Mouse (Mus musculus): Measurements from ENCODE around the gene Ywhag.
A peak's percentile ranks its signal among the peaks of the same experiment; 100 is the strongest.

Gene Ywhag

DNA sequence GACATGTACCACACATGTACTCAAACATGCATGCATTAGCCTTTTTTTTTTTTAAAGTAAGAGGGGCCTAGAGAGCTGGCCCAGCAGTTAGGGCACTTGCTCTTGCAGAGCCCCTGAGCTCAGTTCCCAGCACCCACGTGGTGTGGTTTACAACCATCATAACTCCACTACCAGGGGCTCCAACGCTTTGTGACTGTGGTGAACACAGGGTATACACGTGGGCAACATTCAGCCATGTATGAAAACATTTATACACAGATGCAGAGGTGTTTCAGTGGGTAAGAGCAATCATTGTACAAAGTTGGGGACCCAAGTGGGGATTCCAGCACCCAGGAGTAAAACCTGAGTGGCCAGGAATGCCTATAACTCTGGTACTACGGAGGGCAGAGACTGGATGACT, 24.0 kb upstream of the Ywhag start:
- Histone ChIP-seq H3K9me3 (ENCODE audit: low read length) (peaks cover 5% of the 10 kb centered on the region; the same call in 1 of the 2 replicates), H3K4me1 (replicated peaks; ENCODE audit: low read depth, low read length) (peaks cover 75% of the 10 kb centered on the region), H3K27me3 (ENCODE audit: insufficient read depth, low read length) (no peaks in the 10 kb centered on the region), H3K36me3 (ENCODE audit: insufficient read depth, low read length) (peaks cover 12% of the 10 kb centered on the region), H3K4me3 (replicated peaks; ENCODE audit: low read length) (peak overlapping the region; percentile 27)
- no peak for TF ChIP-seq NANOG (IDR thresholded peaks at IDR 0.05; ENCODE audit: borderline replicate concordance, low read length)

DNA sequence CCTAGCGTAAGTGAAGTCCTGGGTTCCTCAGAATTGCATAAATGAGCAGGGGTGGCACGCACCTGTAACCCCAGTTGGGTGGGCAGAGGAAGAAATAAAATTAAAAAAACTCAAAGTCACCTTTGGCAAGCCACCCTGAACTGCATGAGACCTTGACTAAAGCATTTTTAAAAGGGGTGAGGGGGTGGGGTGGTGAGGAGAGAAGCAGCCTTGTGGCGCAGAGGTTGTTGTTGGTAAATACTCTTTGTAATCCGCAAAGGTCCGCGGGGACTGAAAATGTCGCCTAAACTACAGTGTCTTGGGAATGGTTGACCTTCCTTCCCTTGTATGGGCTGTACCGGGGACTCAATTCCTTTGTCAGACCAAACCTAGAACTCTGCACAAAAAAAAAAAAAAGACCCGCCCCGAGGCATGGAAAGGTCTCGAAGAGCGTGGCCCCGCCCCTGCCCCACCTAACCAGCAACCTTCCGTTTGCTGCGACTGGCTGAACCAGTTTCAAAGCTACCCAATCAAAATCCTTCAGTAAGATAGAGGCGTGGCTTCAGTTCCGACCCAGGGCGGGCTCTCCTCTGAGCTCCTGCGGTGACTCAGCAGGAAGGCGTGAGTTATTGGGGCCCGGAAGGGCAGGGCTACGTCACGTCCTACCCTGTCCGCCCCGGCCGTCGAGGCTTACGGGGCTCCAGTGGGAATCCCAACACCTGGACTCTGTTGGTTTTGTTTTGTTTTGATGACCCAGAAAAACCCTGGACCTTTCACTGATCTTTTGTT, 23.0 kb upstream of the Ywhag start:
- Histone ChIP-seq H3K36me3 (ENCODE audit: insufficient read depth, low read length) (peaks cover 12% of the 10 kb centered on the region), H3K4me1 (replicated peaks; ENCODE audit: low read depth, low read length) (peaks cover 79% of the 10 kb centered on the region), H3K27me3 (ENCODE audit: insufficient read depth, low read length) (no peaks in the 10 kb centered on the region), H3K4me3 (replicated peaks; ENCODE audit: low read length) (peak overlapping the region; percentile 49), H3K9me3 (ENCODE audit: low read length) (peaks cover 5% of the 10 kb centered on the region; the same call in 1 of the 2 replicates)
- TF ChIP-seq CTCF (conservative IDR thresholded peaks at IDR 0.05; ENCODE audit: low read length) (no peak), POU5F1 (IDR thresholded peaks at IDR 0.05; ENCODE audit: borderline replicate concordance, low read length) (no peak), NANOG (IDR thresholded peaks at IDR 0.05; ENCODE audit: borderline replicate concordance, low read length) (no peak)

DNA sequence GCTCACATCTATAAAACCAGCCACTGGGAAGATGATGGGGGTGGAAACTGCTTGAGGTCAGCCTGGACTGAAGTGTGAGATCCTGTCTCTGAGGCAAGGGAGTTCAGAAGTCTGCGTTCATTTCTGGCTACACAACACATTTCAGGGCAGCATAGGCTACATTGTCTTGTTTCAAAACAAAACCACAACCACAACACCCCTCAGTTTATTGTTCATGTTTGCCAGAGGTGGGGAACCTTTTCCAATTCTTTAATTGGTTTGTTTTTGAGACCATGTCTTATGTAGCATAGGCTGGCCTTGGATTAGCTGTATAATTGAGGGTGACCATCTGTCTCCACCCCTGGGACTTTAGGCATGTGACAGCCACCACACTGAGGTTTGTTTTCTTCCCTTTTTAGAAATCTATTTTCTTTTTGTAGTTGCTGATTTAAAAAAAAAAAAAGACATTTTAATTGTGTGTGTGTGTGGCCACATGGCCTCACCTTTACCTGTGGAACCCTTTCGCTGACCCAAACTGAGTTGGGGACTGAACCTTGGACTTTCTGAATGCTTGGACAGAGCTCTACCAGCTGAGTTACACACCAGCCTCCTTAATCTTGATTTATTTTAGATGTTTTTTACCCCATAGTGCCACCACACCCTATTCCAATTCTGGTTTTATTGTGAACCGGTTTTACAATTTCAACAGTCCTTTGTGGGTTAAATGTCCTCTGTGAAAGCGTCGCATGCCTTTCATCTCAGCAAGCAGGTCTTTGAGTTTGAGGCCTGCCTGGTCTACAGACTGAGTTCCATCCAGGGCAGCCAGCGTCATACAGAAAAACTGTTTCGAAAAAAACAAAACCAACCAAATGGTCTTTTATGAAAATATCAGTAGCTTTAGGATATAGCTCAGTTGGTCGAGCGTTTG, 22.1 kb upstream of the Ywhag start:
- Histone ChIP-seq H3K36me3 (ENCODE audit: insufficient read depth, low read length) (peaks cover 12% of the 10 kb centered on the region), H3K27me3 (ENCODE audit: insufficient read depth, low read length) (no peaks in the 10 kb centered on the region), H3K4me1 (replicated peaks; ENCODE audit: low read depth, low read length) (peaks cover 77% of the 10 kb centered on the region), H3K4me3 (replicated peaks; ENCODE audit: low read length) (peak overlapping the region; percentile 49; the same call in 1 of the 2 replicates), H3K9me3 (ENCODE audit: low read length) (peaks cover 5% of the 10 kb centered on the region; the same call in 1 of the 2 replicates)
- no peak for TF ChIP-seq NANOG (IDR thresholded peaks at IDR 0.05; ENCODE audit: borderline replicate concordance, low read length)
- no peak for TF ChIP-seq CTCF (conservative IDR thresholded peaks at IDR 0.05; ENCODE audit: low read length)
- TF ChIP-seq POU5F1 (IDR thresholded peaks at IDR 0.05; ENCODE audit: borderline replicate concordance, low read length): no peak

DNA sequence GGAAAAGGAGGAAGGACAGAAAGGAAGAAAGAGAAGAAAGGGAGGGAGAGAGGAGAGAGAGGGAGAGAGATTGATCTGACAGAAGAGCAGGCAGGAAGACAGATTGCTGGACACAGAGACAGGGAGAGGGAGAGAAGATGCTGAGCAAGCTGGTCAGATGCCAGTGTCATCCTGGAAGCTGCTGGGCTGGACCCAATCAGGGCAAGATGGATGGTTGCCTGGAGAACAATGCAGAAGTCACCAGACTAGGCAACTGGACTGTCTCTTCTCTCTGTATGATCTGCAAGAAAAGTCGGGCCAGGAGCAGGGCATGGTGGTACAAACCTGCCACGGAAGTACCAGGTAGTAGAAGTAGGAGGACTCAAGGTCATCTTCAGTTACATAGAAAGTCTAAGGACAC, 18.4 kb upstream of the Ywhag start:
- H3K27me3 ChIP-seq (ENCODE audit: insufficient read depth, low read length): no peaks in the 10 kb centered on the region
- no peaks in the 10 kb centered on the region for H3K36me3 ChIP-seq (ENCODE audit: insufficient read depth, low read length)
- no peak overlapping the region for H3K4me3 ChIP-seq (replicated peaks; ENCODE audit: low read length)
- H3K4me1 ChIP-seq (replicated peaks; ENCODE audit: low read depth, low read length): peaks cover 45% of the 10 kb centered on the region
- no peak for TF ChIP-seq NANOG (IDR thresholded peaks at IDR 0.05; ENCODE audit: borderline replicate concordance, low read length)
- no peak for TF ChIP-seq POU5F1 (IDR thresholded peaks at IDR 0.05; ENCODE audit: borderline replicate concordance, low read length)
- no peak for TF ChIP-seq CTCF (conservative IDR thresholded peaks at IDR 0.05; ENCODE audit: low read length)
- H3K9me3 ChIP-seq (ENCODE audit: low read length): peaks cover 14% of the 10 kb centered on the region

DNA sequence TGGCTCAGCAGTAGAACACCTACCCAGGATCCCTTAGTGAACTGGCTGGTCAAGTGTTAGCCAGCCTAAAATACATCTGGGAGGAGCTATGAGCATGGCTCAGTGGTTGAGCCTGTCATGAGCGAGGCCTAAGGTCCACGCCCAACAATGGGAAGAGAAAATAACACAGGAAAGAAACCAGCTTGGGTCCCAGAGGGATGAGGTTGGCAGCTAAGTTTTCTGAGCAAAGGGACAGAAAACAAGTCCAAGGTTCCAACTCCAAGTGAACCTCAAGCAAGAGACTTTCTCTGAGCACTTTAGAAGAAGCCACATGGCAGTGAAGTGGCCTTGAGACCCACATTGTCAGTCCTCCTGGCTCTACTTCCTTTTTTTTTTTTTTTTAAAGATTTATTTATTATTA, 17.2 kb upstream of the Ywhag start:
- Histone ChIP-seq H3K9me3 (ENCODE audit: low read length) (peaks cover 14% of the 10 kb centered on the region), H3K27me3 (ENCODE audit: insufficient read depth, low read length) (no peaks in the 10 kb centered on the region), H3K4me1 (replicated peaks; ENCODE audit: low read depth, low read length) (peaks cover 45% of the 10 kb centered on the region), H3K4me3 (replicated peaks; ENCODE audit: low read length) (no peak overlapping the region), H3K36me3 (ENCODE audit: insufficient read depth, low read length) (no peaks in the 10 kb centered on the region)
- no peak for TF ChIP-seq POU5F1 (IDR thresholded peaks at IDR 0.05; ENCODE audit: borderline replicate concordance, low read length)
- no peak for TF ChIP-seq CTCF (conservative IDR thresholded peaks at IDR 0.05; ENCODE audit: low read length)
- no peak for TF ChIP-seq NANOG (IDR thresholded peaks at IDR 0.05; ENCODE audit: borderline replicate concordance, low read length)

DNA sequence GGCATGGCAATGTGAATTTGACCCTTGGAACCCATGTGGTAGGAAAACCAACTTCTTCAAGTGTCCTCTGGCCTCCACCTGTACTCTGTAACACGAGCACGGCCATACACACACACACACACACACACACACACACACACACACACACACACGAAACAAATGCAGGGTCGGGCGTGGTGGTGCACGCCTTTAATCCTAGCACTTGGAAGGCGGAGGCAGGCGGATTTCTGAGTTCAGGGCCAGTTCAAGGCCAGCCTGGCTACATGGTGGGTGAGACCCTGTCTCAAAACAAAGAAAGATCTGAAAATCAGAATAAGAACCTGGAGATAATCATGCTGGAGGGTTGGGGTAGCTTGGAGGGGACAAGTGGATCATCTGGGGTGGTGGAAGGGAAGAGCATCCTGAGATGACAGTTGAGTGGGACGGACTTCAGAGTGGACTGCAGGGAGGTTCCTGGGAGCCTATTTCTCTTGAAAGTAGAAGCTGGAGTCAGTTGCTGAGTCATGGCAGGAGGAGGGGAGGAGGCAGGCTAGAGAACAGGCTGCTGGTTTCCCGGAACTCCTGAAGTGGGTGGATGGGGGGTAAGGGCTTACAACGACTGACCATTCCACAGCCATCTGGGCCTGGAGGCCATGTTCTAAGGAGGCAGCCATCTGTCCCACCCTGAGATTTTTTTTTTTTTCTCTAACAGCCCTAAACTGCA, 16.4 kb upstream of the Ywhag start:
- Histone ChIP-seq H3K36me3 (ENCODE audit: insufficient read depth, low read length) (no peaks in the 10 kb centered on the region), H3K27me3 (ENCODE audit: insufficient read depth, low read length) (no peaks in the 10 kb centered on the region), H3K4me3 (replicated peaks; ENCODE audit: low read length) (no peak overlapping the region), H3K4me1 (replicated peaks; ENCODE audit: low read depth, low read length) (peaks cover 45% of the 10 kb centered on the region), H3K9me3 (ENCODE audit: low read length) (peaks cover 14% of the 10 kb centered on the region)
- TF ChIP-seq POU5F1 (IDR thresholded peaks at IDR 0.05; ENCODE audit: borderline replicate concordance, low read length) (no peak), CTCF (conservative IDR thresholded peaks at IDR 0.05; ENCODE audit: low read length) (no peak), NANOG (IDR thresholded peaks at IDR 0.05; ENCODE audit: borderline replicate concordance, low read length) (no peak)

DNA sequence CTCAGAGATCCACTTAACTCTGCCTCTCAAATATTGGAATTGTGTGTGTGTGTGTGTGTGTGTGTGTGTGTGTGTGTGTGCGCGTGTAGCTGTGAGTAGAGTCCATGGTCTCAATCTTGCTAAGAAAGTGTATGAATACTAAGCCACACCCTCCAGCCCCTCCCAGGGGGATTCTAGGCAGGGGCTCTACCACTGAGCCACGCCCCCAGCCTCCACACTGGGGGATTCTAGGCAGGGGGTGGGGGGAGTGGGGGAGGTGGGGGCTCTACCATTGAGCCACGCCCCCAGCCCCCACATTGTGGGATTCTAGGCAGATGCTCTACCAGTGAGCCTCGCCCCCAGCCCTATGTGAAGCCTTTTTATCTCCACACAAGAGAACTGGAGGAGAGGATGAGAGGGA, 12.2 kb upstream of the Ywhag start:
- TF ChIP-seq CTCF (conservative IDR thresholded peaks at IDR 0.05; ENCODE audit: low read length): no peak
- no peak for TF ChIP-seq POU5F1 (IDR thresholded peaks at IDR 0.05; ENCODE audit: borderline replicate concordance, low read length)
- no peak for TF ChIP-seq NANOG (IDR thresholded peaks at IDR 0.05; ENCODE audit: borderline replicate concordance, low read length)
- peaks cover 54% of the 10 kb centered on the region for H3K4me1 ChIP-seq (replicated peaks; ENCODE audit: low read depth, low read length)
- H3K36me3 ChIP-seq (ENCODE audit: insufficient read depth, low read length): no peaks in the 10 kb centered on the region
- H3K4me3 ChIP-seq (replicated peaks; ENCODE audit: low read length): no peak overlapping the region
- peaks cover 14% of the 10 kb centered on the region for H3K9me3 ChIP-seq (ENCODE audit: low read length)
- H3K27me3 ChIP-seq (ENCODE audit: insufficient read depth, low read length): no peaks in the 10 kb centered on the region

DNA sequence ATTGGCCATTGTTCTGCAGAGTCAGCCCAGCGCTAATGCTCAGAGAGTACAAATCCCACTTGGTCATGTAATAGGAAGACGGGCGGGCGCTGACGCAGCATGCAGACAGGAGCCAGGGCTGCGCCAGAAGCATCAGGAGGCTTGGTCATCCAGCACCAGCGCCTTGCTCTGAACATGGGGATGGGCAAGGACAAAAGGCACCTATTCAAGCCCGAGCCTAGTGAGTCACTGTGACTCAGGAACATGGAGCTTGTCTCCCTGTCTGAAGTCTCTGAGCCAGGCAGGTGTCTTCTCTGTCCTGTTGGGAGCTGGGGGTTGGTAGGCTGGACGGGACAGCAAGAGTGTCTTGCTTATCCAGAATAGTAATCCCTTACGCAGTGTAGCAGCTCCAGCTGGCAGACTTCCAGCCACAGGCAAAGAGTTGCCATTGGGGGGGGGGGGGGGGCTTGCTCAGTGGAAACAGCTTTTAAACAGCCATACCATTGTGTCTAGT, 11.5 kb upstream of the Ywhag start:
- Histone ChIP-seq H3K4me3 (replicated peaks; ENCODE audit: low read length) (peak overlapping the region; percentile 39), H3K36me3 (ENCODE audit: insufficient read depth, low read length) (no peaks in the 10 kb centered on the region), H3K27me3 (ENCODE audit: insufficient read depth, low read length) (no peaks in the 10 kb centered on the region), H3K4me1 (replicated peaks; ENCODE audit: low read depth, low read length) (peaks cover 55% of the 10 kb centered on the region), H3K9me3 (ENCODE audit: low read length) (peaks cover 8% of the 10 kb centered on the region)
- TF ChIP-seq NANOG (IDR thresholded peaks at IDR 0.05; ENCODE audit: borderline replicate concordance, low read length): no peak
- no peak for TF ChIP-seq CTCF (conservative IDR thresholded peaks at IDR 0.05; ENCODE audit: low read length)
- no peak for TF ChIP-seq POU5F1 (IDR thresholded peaks at IDR 0.05; ENCODE audit: borderline replicate concordance, low read length)
